12 mouse cellular contexts compared by ENCODE assay signal in the genomic region with DNA sequence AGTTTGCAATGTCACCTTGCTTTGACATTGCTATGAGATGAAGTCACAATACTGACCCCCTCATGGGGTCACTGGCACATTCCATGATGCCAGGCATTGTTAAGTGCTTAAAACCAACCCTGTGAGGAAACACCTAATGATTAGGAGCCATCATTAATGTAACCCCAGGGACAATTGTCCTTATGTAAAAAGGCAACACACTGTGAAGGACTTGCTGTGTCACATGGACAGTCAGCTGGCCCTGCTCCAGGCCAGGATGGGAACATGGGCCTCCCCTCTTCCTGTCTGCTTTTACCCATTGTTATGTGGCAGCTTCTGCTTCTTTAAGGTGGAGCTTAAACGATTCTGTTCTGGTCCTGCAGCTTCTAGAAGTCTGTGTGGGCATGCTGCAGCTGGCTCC.
DNase-seq lines count a peak whose midpoint lies in the region; ATAC-seq and TF ChIP-seq lines count a peak whose summit lies in the region.
"Had no signal": no experiment of that assay in that cellular context is flagged by ENCODE, and none has a peak within 500 bp of the region (broad histone marks: within the 10 kb centered on the region; RNA-seq: fewer than 3 reads in every experiment).

No protein-coding gene starts in this region.

- no peak for TF ChIP-seq CTCF in testis, adult 2 months (IDR thresholded peaks at IDR 0.05; ENCODE audit: control insufficient read depth, insufficient read depth, insufficient replicate concordance, low read depth, low read length)

- DNase-seq in embryonic facial prominence, embryonic 10.5 days (ENCODE audit: low spot score) = no peak
- no peak for DNase-seq in testis, postnatal 14 days (ENCODE audit: low spot score)
- peak; percentile 61 for DNase-seq in kidney, postnatal 14 days
- DNase-seq in MN1 (ENCODE audit: low spot score) = no peak
- no peak for DNase-seq in neural tube, embryonic 10.5 days (ENCODE audit: extremely low spot score, low spot score)

- no peaks in the 10 kb centered on the region for H3K36me3 ChIP-seq in embryonic facial prominence, embryonic 13.5 days
- H3K36me3 ChIP-seq in embryonic facial prominence, embryonic 10.5 days (replicated peaks) = no peaks in the 10 kb centered on the region
- no peaks in the 10 kb centered on the region for H3K36me3 ChIP-seq in testis, adult 2 months (ENCODE audit: control insufficient read depth, insufficient read depth, low read length)
- H3K36me3 ChIP-seq: hindbrain, embryonic 12.5 days had no signal

- H3K9ac ChIP-seq in embryonic facial prominence, embryonic 13.5 days = no peak overlapping the region
- H3K9ac ChIP-seq: forebrain, embryonic 13.5 days; hindbrain, embryonic 12.5 days had no signal

- 0 out of 2 replicates have a peak overlapping the region, but pooled peaks have one; percentile 23 for H3K27ac ChIP-seq in embryonic facial prominence, embryonic 13.5 days
- no peak overlapping the region for H3K27ac ChIP-seq in embryonic facial prominence, embryonic 10.5 days (replicated peaks)
- no peak overlapping the region for H3K27ac ChIP-seq in testis, adult 2 months (ENCODE audit: control insufficient read depth, insufficient read depth, low read depth, low read length)
- H3K27ac ChIP-seq: forebrain, embryonic 13.5 days; hindbrain, embryonic 12.5 days had no signal

- WGBS in embryonic facial prominence, embryonic 13.5 days = 19% methylated on average over 1 of the region's 1 CpGs
- WGBS in embryonic facial prominence, embryonic 10.5 days = 32% methylated on average over 1 of the region's 1 CpGs

- no peaks in the 10 kb centered on the region for H3K9me3 ChIP-seq in embryonic facial prominence, embryonic 13.5 days
- H3K9me3 ChIP-seq in embryonic facial prominence, embryonic 10.5 days = no peaks in the 10 kb centered on the region
- H3K9me3 ChIP-seq: forebrain, embryonic 13.5 days; hindbrain, embryonic 12.5 days had no signal

- peaks cover 34% of the 10 kb centered on the region for H3K4me1 ChIP-seq in embryonic facial prominence, embryonic 13.5 days
- H3K4me1 ChIP-seq in embryonic facial prominence, embryonic 10.5 days = peaks cover 15% of the 10 kb centered on the region
- no peaks in the 10 kb centered on the region for H3K4me1 ChIP-seq in testis, adult 2 months (ENCODE audit: control insufficient read depth, insufficient read depth, low read length)

- no peak for ATAC-seq in embryonic facial prominence, embryonic 13.5 days (ENCODE audit: insufficient number of reproducible peaks, insufficient read depth, low FRiP score, low TSS enrichment, low read depth)
- no peak for ATAC-seq in frontal cortex, adult (ENCODE audit: low TSS enrichment)
- ATAC-seq: forebrain, embryonic 13.5 days had no signal

- TF ChIP-seq POLR2A in testis, adult 2 months (IDR thresholded peaks at IDR 0.05; ENCODE audit: control insufficient read depth, low read depth, low read length) = no peak

- H3K27me3 ChIP-seq in embryonic facial prominence, embryonic 13.5 days = no peaks in the 10 kb centered on the region; the same call in 1 of the 2 replicates
- H3K27me3 ChIP-seq in embryonic facial prominence, embryonic 10.5 days (replicated peaks; ENCODE audit: low read depth, poor library complexity, severe bottlenecking) = no peaks in the 10 kb centered on the region
- no peaks in the 10 kb centered on the region for H3K27me3 ChIP-seq in testis, adult 2 months (ENCODE audit: control insufficient read depth, insufficient read depth, low read length)
- H3K27me3 ChIP-seq: forebrain, embryonic 13.5 days; hindbrain, embryonic 12.5 days; Patski had no signal

- H3K4me3 ChIP-seq in embryonic facial prominence, embryonic 13.5 days = no peak overlapping the region
- no peak overlapping the region for H3K4me3 ChIP-seq in embryonic facial prominence, embryonic 10.5 days
- H3K4me3 ChIP-seq in testis, adult 2 months (ENCODE audit: control insufficient read depth, low read depth, low read length) = peak overlapping the region; percentile 14; the same call in 1 of the 2 replicates
- H3K4me3 ChIP-seq: forebrain, embryonic 13.5 days; hindbrain, embryonic 12.5 days had no signal

- H3K4me2 ChIP-seq in embryonic facial prominence, embryonic 13.5 days = no peak overlapping the region
- H3K4me2 ChIP-seq: forebrain, embryonic 13.5 days; hindbrain, embryonic 12.5 days; liver, embryonic 11.5 days had no signal
